Mouse (Mus musculus) mouse trophoblast stem cell (cell line): Measurements from ENCODE around the gene Akr1b3.

ENCODE experiments used
- in situ Hi-C, 2 experiments: fragments of 300-500 bp; cut with MseI, MboI; formaldehyde crosslinking; loops; 2 replicates in 1 of 2; 3 replicates in 1 of 2; pipeline ENCODE4 v1.15.1; 2025

The Akr1b3 gene

DNA sequence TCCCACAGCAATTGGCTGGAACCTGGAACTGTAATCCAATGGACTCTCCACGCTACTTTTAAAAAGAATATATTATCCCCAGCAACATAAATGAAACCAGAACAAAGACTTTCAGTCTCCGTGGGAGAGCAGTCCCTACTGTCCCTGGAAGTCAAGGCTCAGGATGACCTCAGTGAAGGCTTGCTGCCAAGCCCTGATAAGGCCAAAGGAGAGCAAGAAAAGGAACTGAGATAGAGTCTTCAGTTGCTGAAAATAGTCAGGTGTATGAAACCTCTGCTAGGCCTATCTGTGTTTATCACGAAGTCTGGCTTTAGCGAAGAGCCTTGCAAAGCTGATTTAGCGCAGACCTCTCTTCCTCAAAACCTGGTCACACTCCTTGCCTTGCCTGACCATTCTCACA lies 14.1 kb upstream of the Akr1b3 start:
- in situ Hi-C loops, result no loop called here

DNA sequence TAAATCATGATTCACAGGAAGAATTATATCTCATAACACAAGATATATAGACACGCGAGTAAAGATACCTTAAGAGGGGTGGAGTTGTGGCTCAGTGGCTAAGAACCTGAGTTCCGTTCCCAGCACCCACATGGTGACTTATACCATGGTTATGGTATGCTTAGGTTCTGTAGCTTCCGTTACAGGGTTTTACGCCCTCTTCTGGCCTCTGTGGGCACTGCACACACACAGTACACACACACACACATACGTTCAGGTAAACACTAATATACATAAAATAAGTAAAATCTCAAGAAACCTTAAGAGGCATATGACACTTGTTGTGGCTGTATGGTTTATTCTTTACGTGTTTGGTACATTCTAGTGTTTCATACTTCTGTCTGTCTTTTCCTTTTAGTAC lies 4.8 kb upstream of the Akr1b3 start:
- in situ Hi-C loops, result no loop called here

DNA sequence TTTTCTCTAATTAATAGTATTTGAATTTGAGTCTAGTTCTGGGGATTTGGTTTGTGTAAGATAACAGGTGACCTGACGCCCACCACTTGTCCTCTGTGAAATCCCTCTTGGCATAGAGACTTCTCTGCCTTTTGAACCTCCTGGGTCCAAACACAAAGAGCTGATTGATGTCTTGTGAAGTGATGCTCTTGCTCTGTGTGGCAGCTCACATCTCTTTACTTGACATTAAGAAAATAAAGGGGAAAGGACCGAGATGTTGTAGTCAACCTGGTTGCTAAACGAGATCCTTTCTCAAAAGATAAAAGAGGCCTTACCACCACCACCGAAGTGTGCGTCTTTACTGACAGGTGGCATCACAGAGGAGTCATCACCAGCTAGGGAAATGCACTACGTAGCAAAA lies 1.4 kb upstream of the Akr1b3 start:
- in situ Hi-C loops, result no loop called here

DNA sequence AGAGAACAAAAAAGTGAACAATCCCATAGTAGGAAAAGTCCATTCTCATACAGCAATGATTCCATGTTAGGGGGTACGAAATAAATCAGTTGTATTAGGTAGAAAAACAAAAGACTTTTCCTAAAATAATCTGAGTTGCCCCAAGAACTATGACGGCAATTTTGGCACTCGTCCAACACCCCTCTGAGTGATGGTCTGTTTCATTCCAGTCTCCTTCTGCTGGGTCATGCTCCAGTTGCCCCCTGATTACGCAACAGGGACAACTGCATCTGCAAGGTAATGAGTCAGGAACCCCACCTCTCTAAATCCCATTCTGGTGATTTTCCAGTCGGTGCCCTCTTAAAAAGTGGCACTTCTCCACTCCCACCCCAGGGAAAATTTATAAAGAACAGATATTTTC lies 894 bp upstream of the Akr1b3 start:
- in situ Hi-C loops, result no loop called here

DNA sequence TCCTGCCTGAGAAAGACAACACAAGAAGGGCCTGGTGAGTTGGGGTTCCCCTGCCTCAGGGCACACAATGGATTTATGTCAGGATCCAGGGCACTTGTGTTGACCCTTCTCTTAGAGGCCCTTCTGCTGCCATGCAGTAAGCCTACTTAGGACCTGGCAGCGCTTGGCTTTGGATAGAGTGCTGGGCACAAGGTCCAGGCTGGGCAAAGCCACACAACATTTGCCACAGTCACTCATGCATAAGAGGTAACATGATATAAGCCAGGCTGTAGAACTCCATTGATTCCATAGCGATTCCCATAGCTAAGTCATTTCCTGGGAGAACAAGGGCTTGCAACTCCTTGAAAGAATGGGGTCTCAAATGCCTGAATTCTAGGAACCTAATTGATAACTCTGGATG lies 3.4 kb downstream of the Akr1b3 start:
- in situ Hi-C loops, result no loop called here

DNA sequence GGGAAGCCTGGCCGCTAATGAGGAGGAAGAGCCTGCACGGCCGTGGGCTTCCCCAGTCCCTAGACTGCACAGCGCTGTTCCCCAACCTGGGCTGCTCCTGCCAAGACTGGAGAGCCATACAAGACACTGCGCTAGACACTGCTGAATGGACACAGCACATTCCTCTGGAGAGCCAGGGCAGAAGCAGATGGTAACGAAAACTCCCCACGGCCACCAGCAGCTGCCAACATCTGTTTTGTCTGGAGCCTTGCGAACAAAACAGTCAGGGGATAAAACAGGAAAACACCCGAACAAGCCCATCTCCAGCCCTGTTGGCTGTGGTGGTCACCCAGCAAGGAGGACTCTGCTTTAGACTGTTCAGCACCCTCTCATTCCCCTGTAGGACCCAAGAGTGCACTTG lies 3.9 kb downstream of the Akr1b3 start:
- in situ Hi-C loops, result no loop called here

DNA sequence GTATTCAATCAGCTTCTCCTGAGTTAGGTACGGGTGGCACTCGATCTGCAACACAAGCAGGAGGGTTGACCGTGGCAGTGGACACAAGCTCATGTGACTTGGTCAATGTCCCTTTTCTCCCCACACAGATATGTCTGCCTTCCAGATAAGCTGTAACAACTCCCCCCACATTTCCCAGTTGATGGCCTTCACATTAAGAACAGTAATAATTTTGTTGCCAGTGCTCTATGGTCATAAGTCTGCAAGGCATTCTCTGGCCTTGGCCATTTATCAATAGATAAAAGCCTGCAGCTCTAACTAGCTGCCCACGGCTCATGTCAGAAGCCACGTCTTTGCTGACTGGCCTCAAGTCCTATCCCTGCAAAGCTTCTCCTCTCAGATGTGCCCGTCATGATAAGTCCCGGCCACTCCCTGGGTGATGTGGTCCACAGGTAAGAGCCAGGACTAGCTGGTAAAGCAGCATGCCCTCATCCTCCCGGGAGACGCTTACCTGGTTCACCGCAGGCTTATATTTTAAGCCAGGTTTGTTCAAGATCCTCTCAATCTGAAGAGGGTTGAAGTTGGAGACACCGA lies 7.2 kb downstream of the Akr1b3 start:
- in situ Hi-C loops, result no loop called here

DNA sequence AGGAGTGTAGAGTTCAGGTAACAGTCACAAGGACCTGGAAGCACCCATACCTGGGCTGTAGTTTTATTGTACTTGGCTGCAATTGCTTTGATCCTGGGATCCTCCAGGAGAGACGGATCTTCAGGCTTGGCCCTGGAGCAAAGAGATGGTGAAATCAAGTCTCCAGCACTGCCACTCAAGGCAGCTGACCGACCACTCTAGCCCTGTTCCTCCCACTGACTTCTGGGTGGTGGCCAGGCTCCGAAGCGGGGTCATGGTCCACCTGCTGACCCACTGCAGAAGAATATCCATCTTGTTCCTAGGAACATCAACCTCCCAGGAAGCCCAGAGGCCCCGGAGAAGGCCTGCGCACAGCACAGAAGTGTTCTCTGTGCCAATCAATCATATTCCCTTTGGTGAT lies 7.8 kb downstream of the Akr1b3 start:
- in situ Hi-C loops, result no loop called here

DNA sequence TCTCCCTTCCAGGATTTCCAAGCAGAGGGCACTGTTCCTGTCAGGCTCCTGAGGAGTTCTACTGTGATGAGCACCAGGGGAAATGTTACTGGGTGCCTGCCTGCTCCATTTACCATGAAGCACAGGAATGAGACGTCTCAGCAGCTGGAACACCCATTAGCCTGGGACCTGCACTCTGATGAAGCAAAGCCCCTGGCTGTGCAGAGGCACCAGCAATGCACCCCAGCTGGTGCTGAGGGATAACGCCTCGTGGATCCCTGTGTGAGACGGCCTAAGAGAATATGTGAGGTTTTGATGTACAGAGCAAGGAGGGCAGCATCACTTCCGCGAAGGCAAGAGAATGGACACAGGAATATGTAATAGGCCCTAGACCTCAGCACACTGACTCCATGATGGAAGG lies 10.5 kb downstream of the Akr1b3 start:
- in situ Hi-C loops, result no loop called here

DNA sequence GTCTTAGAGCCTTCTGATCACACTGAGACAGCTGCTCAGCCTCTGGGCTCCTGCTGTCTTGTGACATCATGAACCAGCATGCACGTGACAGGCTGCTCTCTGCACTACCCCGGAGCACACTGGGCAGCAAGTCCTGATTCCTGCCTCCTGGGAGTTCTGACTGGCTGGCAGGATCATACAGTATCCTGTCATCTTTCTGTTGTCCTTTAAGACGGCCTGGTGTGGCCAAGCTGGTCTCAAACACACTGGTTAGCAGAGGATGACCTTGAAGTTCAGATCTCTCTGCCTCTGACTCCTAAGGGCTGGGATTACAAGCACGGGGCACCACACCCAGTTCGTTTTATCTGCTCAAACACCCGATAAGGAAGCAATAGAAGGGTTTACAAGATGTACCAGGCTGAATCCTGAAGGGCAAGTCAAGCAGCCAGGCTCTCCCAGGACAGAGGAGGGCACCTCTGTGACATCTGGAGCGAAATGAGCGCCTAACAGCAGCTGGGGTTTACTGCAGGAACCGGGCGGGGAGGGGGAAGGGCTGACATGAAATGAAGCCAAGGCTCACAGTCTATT lies 12.5 kb downstream of the Akr1b3 start:
- in situ Hi-C loops, result loop anchor here in 1 of 2 experiments (5.0 kb wide), 1 partner anchor 43 kb away; no protein-coding TSS in a partner anchor

DNA sequence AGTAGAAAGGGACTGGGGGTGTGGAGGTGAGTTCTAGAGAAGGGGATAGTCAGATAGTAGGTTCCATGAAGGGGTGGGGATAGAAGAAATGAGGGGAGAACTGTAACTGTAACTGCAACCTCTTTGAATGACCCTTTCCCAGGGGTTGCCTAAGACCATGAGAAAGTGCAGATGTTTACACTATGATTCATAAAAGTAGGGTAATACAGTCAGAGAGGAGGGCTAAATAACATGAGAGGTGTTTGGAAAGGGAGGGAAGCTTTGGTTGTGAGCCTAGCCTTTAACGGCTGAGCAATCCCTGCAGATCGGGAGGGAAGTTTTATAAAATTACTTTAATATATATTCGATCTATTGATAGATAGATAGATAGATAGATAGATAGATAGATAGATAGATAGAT lies 20.2 kb downstream of the Akr1b3 start:
- in situ Hi-C loops, result loop anchor here in 1 of 2 experiments (10.0 kb wide), 1 partner anchor 158 kb away; no protein-coding TSS in a partner anchor

DNA sequence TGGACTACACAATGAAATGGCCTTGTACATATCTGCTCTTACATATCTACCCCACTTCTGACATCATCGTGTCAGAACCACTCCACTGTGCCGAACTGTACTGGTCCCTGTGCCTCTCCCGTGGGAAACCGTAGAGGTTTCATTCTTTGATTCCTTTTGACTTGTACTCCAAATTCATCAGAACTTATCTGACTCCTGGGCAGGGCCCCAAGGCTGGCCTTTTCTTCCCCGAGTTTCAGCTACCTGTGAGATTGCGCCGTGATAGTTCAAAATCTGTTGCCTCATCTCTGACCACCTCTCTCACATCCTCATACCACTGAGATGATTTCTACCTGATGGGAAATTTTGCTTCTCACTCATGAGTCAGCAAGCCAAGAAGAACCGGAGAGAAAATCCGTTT lies 21.8 kb downstream of the Akr1b3 start:
- in situ Hi-C loops, result loop anchor here in 1 of 2 experiments (10.0 kb wide), 1 partner anchor 159 kb away; no protein-coding TSS in a partner anchor

DNA sequence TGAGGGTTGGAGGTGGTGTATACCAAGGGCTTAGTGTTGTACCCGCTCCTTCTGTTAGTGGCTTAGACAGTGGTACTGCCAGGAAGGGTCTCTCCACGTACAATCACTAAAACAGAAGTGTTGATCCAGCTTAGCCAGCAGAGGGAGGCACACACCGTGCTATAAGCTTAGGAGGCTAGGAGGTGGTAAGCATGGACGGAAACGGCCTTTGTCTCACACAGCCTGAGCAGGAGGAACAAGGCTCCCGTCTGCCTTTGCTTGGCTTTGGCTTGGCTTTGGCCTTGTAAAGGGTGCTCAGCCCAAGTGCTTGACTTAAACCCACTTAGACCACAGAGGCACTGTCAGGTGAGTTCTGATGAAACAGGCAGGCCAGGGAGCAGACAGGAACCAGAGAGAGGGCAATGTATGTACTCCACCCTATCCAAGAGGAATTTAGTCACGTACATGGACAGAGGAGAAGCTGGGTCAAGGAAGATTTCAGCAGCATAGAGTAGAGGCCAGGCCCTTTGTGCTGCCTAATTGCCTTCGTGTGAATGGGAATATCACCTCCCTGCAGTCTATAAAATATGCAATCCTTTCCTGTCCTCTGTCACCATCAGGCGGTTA lies 24.3 kb downstream of the Akr1b3 start:
- in situ Hi-C loops, result loop anchor here (5.0 to 10.0 kb wide), 3 partner anchors 54 to 162 kb away; no protein-coding TSS in a partner anchor

DNA sequence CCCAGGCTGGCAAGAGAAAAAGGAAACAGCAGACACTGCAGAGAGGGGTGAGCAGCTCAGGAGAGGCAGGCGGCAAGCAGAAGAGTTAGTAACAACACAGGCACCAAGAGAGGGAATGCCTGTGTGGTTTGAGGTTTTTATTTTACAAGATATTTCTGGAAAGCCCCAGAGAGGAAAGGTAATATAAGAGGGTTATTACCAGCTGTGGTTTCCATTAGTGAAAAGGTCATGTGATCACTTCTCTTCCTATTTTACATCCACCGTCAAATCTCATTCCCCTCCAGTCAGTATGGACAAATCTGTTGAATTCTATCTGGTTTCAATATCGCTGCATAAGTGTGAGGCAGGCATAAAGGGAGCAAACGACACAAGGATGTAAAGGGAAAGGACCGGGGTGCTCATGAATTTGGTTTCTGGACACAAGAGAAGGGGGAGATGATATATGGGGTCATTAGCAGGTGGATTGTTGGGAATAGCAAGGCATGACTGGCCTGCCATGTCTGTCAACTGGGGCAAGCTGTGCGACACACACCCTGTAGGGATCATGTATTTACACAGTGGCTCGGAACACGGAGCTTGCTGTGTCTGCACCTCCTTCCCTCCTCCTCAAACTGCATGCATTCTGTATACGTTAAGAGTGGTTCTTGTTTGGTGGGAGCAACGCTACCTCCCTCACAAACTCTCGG lies 24.9 kb downstream of the Akr1b3 start:
- in situ Hi-C loops, result loop anchor here (5.0 to 10.0 kb wide), 3 partner anchors 55 to 162 kb away; no protein-coding TSS in a partner anchor

DNA sequence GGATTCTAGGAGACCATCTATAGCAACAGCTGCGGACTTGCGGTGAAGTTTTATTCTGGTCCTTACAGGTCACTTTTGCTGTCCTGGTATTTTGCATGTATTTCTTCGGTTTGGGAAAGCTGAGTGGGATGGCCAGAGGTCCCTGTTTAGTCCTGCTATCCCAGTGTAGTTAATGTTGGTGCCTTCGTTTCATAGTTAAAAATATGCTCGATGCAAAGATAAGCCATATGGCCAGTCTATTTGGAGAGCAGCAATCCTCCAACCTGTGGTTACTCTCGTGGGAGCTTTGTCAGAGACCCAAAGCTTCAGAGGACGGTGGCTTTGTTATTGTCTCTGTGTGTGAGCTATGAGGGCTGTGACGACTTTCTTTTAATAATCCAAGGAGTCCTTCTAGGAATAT lies 26.6 kb downstream of the Akr1b3 start:
- in situ Hi-C loops, result loop anchor here (5.0 to 10.0 kb wide), 3 partner anchors 57 to 164 kb away; no protein-coding TSS in a partner anchor

DNA sequence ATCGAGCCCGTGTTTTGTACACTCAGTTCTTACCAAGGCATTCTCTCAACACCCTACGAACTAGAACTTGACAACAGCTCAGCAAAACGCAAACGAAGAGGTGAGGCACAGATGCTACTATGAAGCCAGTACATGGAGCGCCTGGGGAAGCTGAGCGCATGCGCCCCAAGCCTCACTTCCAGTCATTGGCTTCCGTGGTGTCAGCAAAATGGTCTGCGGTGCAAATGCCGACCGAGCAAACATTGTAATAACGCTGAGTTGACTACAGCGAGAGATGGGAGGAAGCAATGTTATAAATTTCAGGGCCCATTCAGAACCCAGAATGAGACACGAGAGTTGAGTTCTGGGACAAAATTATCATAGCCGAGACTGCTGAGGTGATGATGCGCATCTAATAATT lies 27.2 kb downstream of the Akr1b3 start:
- in situ Hi-C loops, result loop anchor here (5.0 to 10.0 kb wide), 3 partner anchors 57 to 165 kb away; no protein-coding TSS in a partner anchor

DNA sequence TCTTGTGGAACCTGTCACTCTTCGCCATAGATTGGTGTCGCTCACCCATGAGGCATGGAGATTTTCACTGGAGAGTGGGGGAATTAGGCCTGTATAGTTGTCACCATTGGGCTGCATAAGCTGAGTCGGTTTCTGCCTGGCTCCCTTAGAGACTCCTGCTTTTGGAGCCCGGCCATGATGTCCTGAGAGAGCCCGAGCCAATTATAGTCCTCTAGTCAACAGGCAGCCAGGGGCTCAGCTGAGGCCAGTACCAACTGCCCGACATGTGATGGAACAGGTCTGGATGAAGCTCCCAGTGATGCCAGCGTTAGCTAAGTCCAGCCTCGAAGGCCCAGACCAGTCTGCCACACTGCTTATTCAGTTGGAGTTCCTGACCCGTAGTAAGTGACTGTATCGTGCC lies 29.2 kb downstream of the Akr1b3 start:
- in situ Hi-C loops, result no loop called here

DNA sequence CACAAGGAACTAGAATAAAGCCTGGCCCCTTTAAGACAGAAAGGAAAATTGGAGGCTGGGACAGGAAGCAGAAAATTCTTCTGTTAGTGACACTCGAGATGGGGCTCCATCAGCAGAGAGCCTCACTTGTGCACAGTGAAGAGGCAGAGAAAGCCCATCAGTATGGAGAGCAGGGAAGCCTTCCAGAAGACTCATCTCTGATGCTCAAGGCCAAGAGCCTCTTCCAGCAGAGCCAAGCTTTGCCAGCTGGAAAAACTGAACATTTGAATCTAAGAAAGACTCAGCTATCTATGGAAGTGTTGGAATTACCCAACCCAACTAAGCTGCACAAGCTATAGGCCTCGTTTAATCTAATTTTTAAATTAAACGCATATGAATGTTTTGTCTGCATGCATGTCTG lies 30.4 kb downstream of the Akr1b3 start:
- in situ Hi-C loops, result no loop called here

DNA sequence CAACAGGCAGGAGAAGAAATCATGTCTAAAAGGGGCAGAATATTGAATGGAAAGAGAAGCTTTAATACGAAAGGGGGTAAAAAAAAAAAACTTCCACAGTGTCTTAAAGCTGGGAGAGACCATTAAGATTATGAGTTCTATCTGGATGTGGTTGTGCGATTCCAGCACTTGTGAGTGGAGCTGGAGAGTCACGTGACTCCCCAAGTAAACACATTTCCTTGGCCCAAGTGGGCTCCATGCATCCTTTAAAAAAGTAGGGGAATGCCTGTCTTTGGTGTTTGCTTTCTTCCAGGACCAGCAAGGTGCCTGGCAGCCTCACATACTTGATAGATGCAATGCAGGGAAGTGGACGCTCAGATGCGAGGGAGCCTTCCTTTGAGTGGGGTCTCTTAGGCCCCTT lies 38.9 kb downstream of the Akr1b3 start:
- in situ Hi-C loops, result no loop called here

DNA sequence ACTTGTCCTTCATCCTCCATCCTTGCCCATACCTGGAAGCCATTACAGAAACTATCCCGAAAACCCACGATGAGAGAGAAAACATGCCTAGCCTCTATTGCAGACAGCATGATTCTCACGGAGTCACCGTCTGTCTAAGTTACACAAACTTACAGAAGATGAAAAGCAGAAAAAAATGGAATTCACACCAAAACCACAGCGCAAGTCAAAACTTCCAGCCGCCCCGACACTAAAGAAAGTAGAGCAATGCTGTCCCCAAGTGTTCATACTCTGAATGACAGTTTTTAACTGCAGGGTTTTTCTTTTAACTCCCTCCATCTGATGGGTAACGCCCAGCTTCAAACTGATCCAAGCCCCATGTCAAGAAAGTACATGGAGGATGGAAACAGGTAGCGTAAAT lies 39.6 kb downstream of the Akr1b3 start:
- in situ Hi-C loops, result no loop called here

DNA sequence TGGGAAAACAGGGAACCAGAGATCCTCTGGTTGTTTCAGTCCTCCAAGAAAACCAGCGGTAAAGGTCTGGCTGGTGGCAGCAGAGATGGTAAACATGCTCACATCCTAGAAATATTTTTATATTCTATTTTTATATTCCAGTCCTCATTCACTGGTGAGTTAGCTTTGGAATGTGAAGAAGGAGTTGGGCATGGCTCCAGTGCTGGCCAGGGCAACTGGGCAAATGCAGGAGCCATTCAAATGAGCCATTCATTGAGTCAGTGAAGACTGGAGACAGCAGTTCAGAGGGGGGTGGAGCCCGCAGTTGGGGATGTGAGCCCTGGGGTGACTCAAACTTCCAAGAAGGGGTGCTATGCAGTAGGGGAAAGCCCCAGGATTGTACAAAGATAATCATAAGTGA lies 42.9 kb downstream of the Akr1b3 start:
- in situ Hi-C loops, result no loop called here

DNA sequence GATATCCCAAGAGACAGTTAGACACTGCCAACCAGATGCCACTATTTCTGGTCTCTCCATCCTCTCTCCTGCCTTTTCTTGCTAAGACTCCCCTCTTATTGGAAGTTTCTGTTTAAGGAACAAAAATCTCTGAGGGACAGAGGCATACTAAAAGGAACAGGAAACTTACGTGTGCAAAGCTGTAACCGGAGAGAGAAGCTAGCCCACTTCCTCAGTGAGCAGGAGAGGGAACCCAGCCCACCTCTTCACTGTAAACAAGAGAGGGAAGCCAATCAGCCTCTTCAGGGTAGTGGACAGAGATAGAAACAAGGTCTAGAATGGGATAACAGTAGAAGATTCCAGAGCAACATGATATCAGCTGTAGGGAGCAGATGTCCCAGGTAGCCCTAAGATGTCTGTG lies 44.2 kb downstream of the Akr1b3 start:
- in situ Hi-C loops, result no loop called here

DNA sequence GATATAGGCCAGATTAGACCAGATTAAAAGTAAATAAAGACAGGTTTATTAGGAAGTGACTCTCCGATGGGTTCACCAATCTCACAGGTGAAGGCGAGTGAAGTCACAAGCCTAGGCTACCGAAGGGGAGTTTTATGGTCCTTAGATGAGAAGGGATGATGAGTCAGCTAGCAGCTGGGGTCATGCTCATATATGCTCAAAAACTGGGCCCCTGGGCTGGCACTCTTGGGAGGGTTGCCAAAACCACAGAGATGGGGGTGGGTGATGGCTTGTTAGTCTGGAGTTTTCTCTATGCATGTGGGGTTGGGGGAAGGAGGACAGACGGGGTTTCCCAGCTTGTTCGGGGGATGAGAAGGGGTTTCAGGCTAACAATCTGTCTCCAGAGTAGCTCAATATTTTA lies 44.8 kb downstream of the Akr1b3 start:
- in situ Hi-C loops, result no loop called here
